In the genomic region with DNA sequence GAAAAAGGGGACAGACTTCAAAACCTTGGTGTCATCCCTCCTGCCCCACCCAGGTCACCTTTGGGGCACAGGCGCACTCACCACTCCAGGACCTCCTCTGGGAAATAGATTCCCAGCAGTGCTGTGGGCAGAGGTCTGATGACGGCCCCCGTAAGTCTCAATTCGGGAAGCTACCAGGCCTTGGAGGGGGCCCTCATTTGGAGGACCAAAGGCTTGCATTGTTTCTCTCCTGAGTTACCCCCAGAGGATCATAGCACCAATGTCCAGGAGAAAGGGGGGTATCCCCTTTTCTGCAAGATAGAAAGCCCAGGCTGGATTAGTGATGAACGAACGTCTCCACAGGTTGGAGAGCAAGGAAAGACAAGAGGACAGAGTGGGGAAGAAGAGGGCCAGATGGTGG, we compare ENCODE assay signal across 13 mouse cellular contexts. TPM values are rescaled to one million over a fixed set of nuclear protein-coding genes. Genes with fewer than 3 reads are reported as not detected.
DNase-seq lines count a peak whose midpoint lies in the region; ATAC-seq and TF ChIP-seq lines count a peak whose summit lies in the region.
"Had no signal": no experiment of that assay in that cellular context is flagged by ENCODE, and none has a peak within 500 bp of the region (broad histone marks: within the 10 kb centered on the region; RNA-seq: fewer than 3 reads in every experiment).

No protein-coding gene starts in this region.

- peaks cover 96% of the 10 kb centered on the region for H3K27me3 ChIP-seq in heart, embryonic 10.5 days (ENCODE audit: insufficient read depth, poor library complexity, severe bottlenecking)
- no peaks in the 10 kb centered on the region for H3K27me3 ChIP-seq in kidney, postnatal 0 days (ENCODE audit: insufficient read depth, low read length)
- peaks cover 50% of the 10 kb centered on the region for H3K27me3 ChIP-seq in embryonic facial prominence, embryonic 14.5 days (replicated peaks; ENCODE audit: control insufficient read depth, insufficient read depth, low read length)
- peaks cover 51% of the 10 kb centered on the region for H3K27me3 ChIP-seq in liver, embryonic 15.5 days

- WGBS in heart, embryonic 10.5 days, result 8% methylated on average over 6 of the region's 6 CpGs
- 25% methylated on average over 6 of the region's 6 CpGs for WGBS in kidney, postnatal 0 days
- WGBS in embryonic facial prominence, embryonic 14.5 days, result 14% methylated on average over 6 of the region's 6 CpGs
- WGBS in liver, embryonic 15.5 days (ENCODE audit: insufficient replicate concordance), result 19% methylated on average over 6 of the region's 6 CpGs

- H3K9ac ChIP-seq in kidney, postnatal 0 days (ENCODE audit: low read depth, low read length), result 0 out of 2 replicates have a peak overlapping the region, but pooled peaks have one; percentile 5
- no peak overlapping the region for H3K9ac ChIP-seq in embryonic facial prominence, embryonic 14.5 days (ENCODE audit: low read depth, low read length)
- H3K9ac ChIP-seq in liver, embryonic 15.5 days, result no peak overlapping the region
- H3K9ac ChIP-seq: limb, embryonic 12.5 days had no signal

- no peak for DNase-seq in heart, embryonic 10.5 days (ENCODE audit: low spot score)
- no peak for DNase-seq in heart, adult 18-20 months
- no peak for DNase-seq in kidney, postnatal 0 days (ENCODE audit: low spot score)
- no peak for DNase-seq in kidney, postnatal 10 days
- no peak for DNase-seq in embryonic facial prominence, embryonic 14.5 days (ENCODE audit: low spot score)
- DNase-seq in retina, postnatal 1 day, result no peak
- DNase-seq: cerebellum, adult 2 months had no signal

- no peak for TF ChIP-seq CTCF in kidney, postnatal 0 days (IDR thresholded peaks at IDR 0.05; ENCODE audit: low read depth)

- ATAC-seq in kidney, postnatal 0 days (replicated peaks; ENCODE audit: low FRiP score, low read depth), result no peak
- no peak for ATAC-seq in embryonic facial prominence, embryonic 14.5 days (ENCODE audit: low read depth)
- no peak for ATAC-seq in liver, embryonic 15.5 days (ENCODE audit: insufficient read depth)
- no peak for ATAC-seq in erythroblast, adult 5-6 weeks (replicated peaks; ENCODE audit: low FRiP score, poor library complexity, severe bottlenecking)

- H3K4me1 ChIP-seq in heart, embryonic 10.5 days, result peaks cover 38% of the 10 kb centered on the region
- peaks cover 24% of the 10 kb centered on the region for H3K4me1 ChIP-seq in kidney, postnatal 0 days (replicated peaks; ENCODE audit: insufficient read depth, low read length)
- H3K4me1 ChIP-seq in embryonic facial prominence, embryonic 14.5 days (ENCODE audit: control insufficient read depth, insufficient read depth, low read length), result peaks cover 20% of the 10 kb centered on the region
- peaks cover 16% of the 10 kb centered on the region for H3K4me1 ChIP-seq in liver, embryonic 15.5 days (replicated peaks)

- H3K4me3 ChIP-seq in heart, embryonic 10.5 days, result peak overlapping the region; percentile 36; the same call in 1 of the 2 replicates
- no peak overlapping the region for H3K4me3 ChIP-seq in kidney, postnatal 0 days (replicated peaks; ENCODE audit: low read depth, low read length)
- H3K4me3 ChIP-seq in embryonic facial prominence, embryonic 14.5 days (ENCODE audit: low read depth, low read length), result no peak overlapping the region
- H3K4me3 ChIP-seq in liver, embryonic 15.5 days (replicated peaks), result no peak overlapping the region
- H3K4me3 ChIP-seq: limb, embryonic 12.5 days had no signal

- H3K9me3 ChIP-seq in heart, embryonic 10.5 days, result no peaks in the 10 kb centered on the region
- no peaks in the 10 kb centered on the region for H3K9me3 ChIP-seq in kidney, postnatal 0 days (replicated peaks; ENCODE audit: low read length)
- H3K9me3 ChIP-seq in embryonic facial prominence, embryonic 14.5 days (ENCODE audit: control insufficient read depth, low read length), result no peaks in the 10 kb centered on the region
- H3K9me3 ChIP-seq in liver, embryonic 15.5 days (replicated peaks), result no peaks in the 10 kb centered on the region
- H3K9me3 ChIP-seq: limb, embryonic 12.5 days had no signal

- H3K36me3 ChIP-seq in heart, embryonic 10.5 days, result no peaks in the 10 kb centered on the region
- H3K36me3 ChIP-seq in kidney, postnatal 0 days (ENCODE audit: insufficient read depth, low read length), result no peaks in the 10 kb centered on the region
- H3K36me3 ChIP-seq in embryonic facial prominence, embryonic 14.5 days (ENCODE audit: control insufficient read depth, insufficient read depth, low read length), result no peaks in the 10 kb centered on the region
- H3K36me3 ChIP-seq in liver, embryonic 15.5 days (replicated peaks), result no peaks in the 10 kb centered on the region
- H3K36me3 ChIP-seq: G1E; limb, embryonic 12.5 days had no signal

- peak overlapping the region; percentile 4; the same call in 1 of the 2 replicates for H3K4me2 ChIP-seq in kidney, postnatal 0 days (ENCODE audit: low read length)
- peak overlapping the region; percentile 23; the same call in 1 of the 2 replicates for H3K4me2 ChIP-seq in embryonic facial prominence, embryonic 14.5 days (ENCODE audit: low read depth, low read length)
- peak overlapping the region; percentile 37; the same call in 1 of the 2 replicates for H3K4me2 ChIP-seq in liver, embryonic 15.5 days
- H3K4me2 ChIP-seq: limb, embryonic 12.5 days had no signal

- H3K27ac ChIP-seq in heart, embryonic 10.5 days, result no peak overlapping the region
- H3K27ac ChIP-seq in kidney, postnatal 0 days, result 0 out of 2 replicates have a peak overlapping the region, but pooled peaks have one; percentile 52
- no peak overlapping the region for H3K27ac ChIP-seq in embryonic facial prominence, embryonic 14.5 days (replicated peaks; ENCODE audit: low read depth, low read length)
- no peak overlapping the region for H3K27ac ChIP-seq in liver, embryonic 15.5 days (replicated peaks)
- H3K27ac ChIP-seq: limb, embryonic 12.5 days had no signal

RNA-seq across cellular contexts. Expression of a gene that starts 2.0 kb away (rescaled TPM):
- polyA plus RNA-seq in heart, embryonic 10.5 days (2016; fragmentation: Nextera tagmentation; extraction: Ambion mirVana), result 0.20 TPM in 1 of 2 replicates, not detected in the other
- not detected for total RNA-seq in heart, adult 18-20 months (2021)
- 3.1 and 3.4 TPM in 2 replicates for polyA plus RNA-seq in kidney, postnatal 0 days (2015; fragmentation: Nextera tagmentation; extraction: Ambion mirVana)
- 1.0 and 1.4 TPM in 2 replicates for polyA plus RNA-seq in embryonic facial prominence, embryonic 14.5 days (2014; fragmentation: Nextera tagmentation; extraction: Ambion mirVana)
- 0.70 and 0.86 TPM in 2 replicates for polyA plus RNA-seq in liver, embryonic 15.5 days (2015; fragmentation: Nextera tagmentation; extraction: Ambion mirVana)
- not detected in 2 replicates for total RNA-seq in erythroblast, adult 5-6 weeks (2015; ENCODE audit: low replicate concordance)
- total RNA-seq in erythroblast, adult 5-6 weeks (2017; ENCODE audit: low replicate concordance), result not detected in 2 replicates
- total RNA-seq: G1E; layer of hippocampus, postnatal 14 days; megakaryocyte-erythroid progenitor cell, adult 5-6 weeks had no signal
- polyA plus RNA-seq: G1E had no signal

RNA-seq across cellular contexts. Expression of a gene that starts 29.5 kb away (rescaled TPM):
- polyA plus RNA-seq in heart, embryonic 10.5 days (2016; fragmentation: Nextera tagmentation; extraction: Ambion mirVana), result 33.6 and 35.3 TPM in 2 replicates
- 10 to 100 TPM; 47.5 to 50.8 TPM for total RNA-seq in heart, adult 18-20 months (2021)
- 77.9 and 80.4 TPM in 2 replicates for polyA plus RNA-seq in kidney, postnatal 0 days (2015; fragmentation: Nextera tagmentation; extraction: Ambion mirVana)
- polyA plus RNA-seq in embryonic facial prominence, embryonic 14.5 days (2014; fragmentation: Nextera tagmentation; extraction: Ambion mirVana), result 81.8 and 82.6 TPM in 2 replicates
- polyA plus RNA-seq in liver, embryonic 15.5 days (2015; fragmentation: Nextera tagmentation; extraction: Ambion mirVana), result 29.4 and 31.0 TPM in 2 replicates
- 18.8 and 24.8 TPM in 2 replicates for total RNA-seq in erythroblast, adult 5-6 weeks (2015; ENCODE audit: low replicate concordance)
- 7.2 and 13.8 TPM in 2 replicates for total RNA-seq in erythroblast, adult 5-6 weeks (2017; ENCODE audit: low replicate concordance)
- total RNA-seq: G1E had no signal

RNA-seq across cellular contexts. Expression of a gene that starts 58.2 kb away (rescaled TPM):
- 0.65 and 0.98 TPM in 2 replicates for polyA plus RNA-seq in heart, embryonic 10.5 days (2016; fragmentation: Nextera tagmentation; extraction: Ambion mirVana)
- 1 to 10 TPM in 1 of 2 experiments, under 1 TPM in 1; 0.47 to 1.3 TPM for total RNA-seq in heart, adult 18-20 months (2021)
- 19.9 and 22.7 TPM in 2 replicates for polyA plus RNA-seq in kidney, postnatal 0 days (2015; fragmentation: Nextera tagmentation; extraction: Ambion mirVana)
- 1.5 and 3.2 TPM in 2 replicates for polyA plus RNA-seq in embryonic facial prominence, embryonic 14.5 days (2014; fragmentation: Nextera tagmentation; extraction: Ambion mirVana)
- polyA plus RNA-seq in liver, embryonic 15.5 days (2015; fragmentation: Nextera tagmentation; extraction: Ambion mirVana), result 0.64 and 0.79 TPM in 2 replicates
- total RNA-seq in erythroblast, adult 5-6 weeks (2015; ENCODE audit: low replicate concordance), result 4.6 and 7.9 TPM in 2 replicates
- total RNA-seq in erythroblast, adult 5-6 weeks (2017; ENCODE audit: low replicate concordance), result not detected in 2 replicates
- polyA plus RNA-seq: G1E had no signal
